Mouse (Mus musculus) ES-E14 (cell line): ENCODE measurements around the gene Scn4a.

ENCODE experiments used
- HCFC1 ChIP-seq: IDR thresholded peaks from 2 replicates; pipeline ENCODE4 v1.6.1; 2012; ENCODE audit warnings: low read length, inconsistent platforms, borderline replicate concordance; ENCODE audit not compliant: insufficient read depth
- ZC3H11A ChIP-seq: IDR thresholded peaks from 2 replicates; pipeline ENCODE4 v1.6.1; 2012; ENCODE audit warnings: low read depth, mild to moderate bottlenecking, inconsistent platforms, low read length, borderline replicate concordance

- TF ChIP-seq HCFC1: no peak
- TF ChIP-seq ZC3H11A: no peak
These were observed 36.5 kb upstream of the Scn4a start for GRCm38 (mm10) chr11:106389611-106390010.
